Mouse (Mus musculus): ENCODE measurements around the gene Iqgap1. TPM values are rescaled to one million over a fixed set of nuclear protein-coding genes. Genes with fewer than 3 reads are reported as not detected.
A peak's percentile ranks its signal among the peaks of the same experiment; 100 is the strongest.

The Iqgap1 gene
- polyA plus RNA-seq, 1 experiment from 2014 or later, result 28.0 TPM

DNA sequence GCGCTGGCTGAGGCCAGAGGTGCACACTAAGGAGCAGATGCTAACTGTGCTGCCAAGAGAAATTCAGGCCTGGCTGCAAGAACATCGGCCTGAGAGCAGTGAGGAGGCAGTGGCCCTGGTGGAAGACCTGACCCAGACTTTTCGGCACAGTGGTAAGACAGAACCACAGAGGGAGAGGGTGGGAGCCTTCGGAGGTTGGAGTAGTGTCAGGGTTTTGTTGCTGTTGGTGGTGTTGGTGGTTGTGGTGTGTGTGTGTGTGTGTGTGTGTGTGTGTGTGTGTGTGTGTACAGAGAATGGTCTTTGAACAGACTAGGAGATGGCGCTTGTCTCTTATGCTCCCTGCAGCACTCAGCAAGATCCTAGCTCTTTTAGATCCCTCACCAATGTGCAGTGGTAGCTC lies 37.7 kb upstream of the Iqgap1 start:
- Histone ChIP-seq H3K4me2 (ENCODE audit: low read depth, low read length, severe bottlenecking) (no peak overlapping the region), H3K27me3 (ENCODE audit: control insufficient read depth, insufficient read depth, low read length) (no peaks in the 10 kb centered on the region), H3K4me3 (ENCODE audit: low read depth, low read length) (no peak overlapping the region), H3K9ac (ENCODE audit: low read length) (no peak overlapping the region), H3K27ac (ENCODE audit: low read depth, low read length) (no peak overlapping the region), H3K4me1 (replicated peaks; ENCODE audit: control insufficient read depth, insufficient read depth, low read length) (peaks cover 3% of the 10 kb centered on the region; the same call in 1 of the 2 replicates), H3K36me3 (ENCODE audit: control insufficient read depth, insufficient read depth, low read length) (peaks cover 8% of the 10 kb centered on the region; the same call in 1 of the 2 replicates), H3K9me3 (ENCODE audit: control insufficient read depth, low read length) (no peaks in the 10 kb centered on the region)
- no peak for ATAC-seq (replicated peaks; ENCODE audit: low FRiP score)
- WGBS, result 81% methylated on average over 5 of the region's 5 CpGs
- DNase-seq (ENCODE audit: low spot score), result no peak

DNA sequence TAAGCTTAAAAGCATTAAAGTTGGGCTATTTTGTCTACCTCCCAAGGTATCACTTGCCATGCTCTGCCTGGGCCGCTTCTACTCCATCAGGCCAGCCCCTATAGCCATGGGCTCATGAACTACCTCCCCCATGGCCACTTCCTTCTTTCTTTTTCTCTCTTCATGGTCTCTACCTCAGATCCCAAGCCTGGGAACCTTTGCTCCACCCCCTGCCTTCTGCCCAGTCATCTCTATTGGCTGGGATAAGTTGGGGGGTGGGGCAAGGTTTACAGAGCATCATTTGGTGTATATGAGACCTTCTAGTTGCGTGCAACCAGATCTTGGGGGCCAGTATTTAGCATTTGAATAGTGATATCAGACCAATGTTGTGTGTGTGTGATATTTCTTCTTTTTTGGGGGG lies 36.7 kb upstream of the Iqgap1 start:
- DNase-seq (ENCODE audit: low spot score) (no peak), ATAC-seq (replicated peaks; ENCODE audit: low FRiP score) (no peak)
- Histone ChIP-seq H3K9ac (ENCODE audit: low read length) (no peak overlapping the region), H3K27ac (ENCODE audit: low read depth, low read length) (no peak overlapping the region), H3K36me3 (ENCODE audit: control insufficient read depth, insufficient read depth, low read length) (peaks cover 5% of the 10 kb centered on the region; the same call in 1 of the 2 replicates), H3K4me2 (ENCODE audit: low read depth, low read length, severe bottlenecking) (no peak overlapping the region; the same call in 1 of the 2 replicates), H3K4me3 (ENCODE audit: low read depth, low read length) (no peak overlapping the region), H3K9me3 (ENCODE audit: control insufficient read depth, low read length) (no peaks in the 10 kb centered on the region), H3K27me3 (ENCODE audit: control insufficient read depth, insufficient read depth, low read length) (no peaks in the 10 kb centered on the region), H3K4me1 (replicated peaks; ENCODE audit: control insufficient read depth, insufficient read depth, low read length) (peaks cover 3% of the 10 kb centered on the region; the same call in 1 of the 2 replicates)
- 86% methylated on average over 2 of the region's 2 CpGs for WGBS

GRCm38 (mm10) chr7:80860729-80861274 lies 35.0 kb upstream of the Iqgap1 start, which contains the start of gene Zscan2:
Zscan2 (plus strand) TSS chr7:80860920.
- peak; percentile 94 for DNase-seq (ENCODE audit: low spot score)
- WGBS, result under 1% methylated on average over 40 of the region's 40 CpGs

GRCm38 (mm10) chr7:80860227-80860626 lies 34.5 kb upstream of the Iqgap1 start:
- peak; percentile 75 for DNase-seq (ENCODE audit: low spot score)
- peak overlapping the region; percentile 94 for H3K9ac ChIP-seq (ENCODE audit: low read length)
- H3K4me1 ChIP-seq (replicated peaks; ENCODE audit: control insufficient read depth, insufficient read depth, low read length), result peaks cover 3% of the 10 kb centered on the region; the same call in 1 of the 2 replicates
- H3K4me3 ChIP-seq (ENCODE audit: low read depth, low read length), result peak overlapping the region; percentile 80
- ATAC-seq (replicated peaks; ENCODE audit: low FRiP score), result peak; percentile 70
- no peaks in the 10 kb centered on the region; the same call in 1 of the 2 replicates for H3K36me3 ChIP-seq (ENCODE audit: control insufficient read depth, insufficient read depth, low read length)
- no peaks in the 10 kb centered on the region for H3K27me3 ChIP-seq (ENCODE audit: control insufficient read depth, insufficient read depth, low read length)
- under 1% methylated on average over 13 of the region's 13 CpGs for WGBS
- H3K9me3 ChIP-seq (ENCODE audit: control insufficient read depth, low read length), result no peaks in the 10 kb centered on the region
- H3K4me2 ChIP-seq (ENCODE audit: low read depth, low read length, severe bottlenecking), result peak overlapping the region; percentile 78
- H3K27ac ChIP-seq (ENCODE audit: low read depth, low read length), result no peak overlapping the region

More at GRCm38 (mm10) chr7:80860729-80861274, 35.0 kb upstream of the Iqgap1 start, which contains the start of gene Zscan2:
- Histone ChIP-seq H3K27ac (ENCODE audit: low read depth, low read length) (peak within 1 kb of the TSS; percentile 72), H3K9me3 (ENCODE audit: control insufficient read depth, low read length) (no peaks in the 10 kb centered on the region), H3K9ac (ENCODE audit: low read length) (peak within 1 kb of the TSS; percentile 94), H3K4me2 (ENCODE audit: low read depth, low read length, severe bottlenecking) (peak within 1 kb of the TSS; percentile 78), H3K27me3 (ENCODE audit: control insufficient read depth, insufficient read depth, low read length) (no peaks in the 10 kb centered on the region), H3K4me3 (ENCODE audit: low read depth, low read length) (peak within 1 kb of the TSS; percentile 80), H3K36me3 (ENCODE audit: control insufficient read depth, insufficient read depth, low read length) (peaks cover 4% of the 10 kb centered on the region; the same call in 1 of the 2 replicates), H3K4me1 (replicated peaks; ENCODE audit: control insufficient read depth, insufficient read depth, low read length) (peaks cover 3% of the 10 kb centered on the region; the same call in 1 of the 2 replicates)
- ATAC-seq (replicated peaks; ENCODE audit: low FRiP score), result peak; percentile 98

DNA sequence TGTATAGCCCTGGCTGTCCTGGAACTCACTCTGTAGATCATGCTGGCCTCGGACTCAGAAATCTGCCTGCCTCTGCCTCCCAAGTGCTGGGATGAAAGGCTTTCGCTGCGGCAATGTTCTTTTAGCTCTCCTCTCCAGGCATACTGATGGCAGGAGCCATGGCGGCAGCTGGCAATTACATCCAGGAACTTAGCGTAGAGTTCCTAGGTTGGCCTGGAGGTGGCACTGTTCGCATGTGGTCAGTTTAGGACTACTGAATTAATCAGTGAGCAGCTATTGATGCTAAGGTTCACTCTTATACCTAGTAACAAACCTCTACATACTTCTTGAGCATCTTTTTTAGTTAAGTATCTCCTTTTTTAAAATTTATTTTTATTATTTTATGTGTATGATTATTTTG lies 31.4 kb upstream of the Iqgap1 start:
- H3K27me3 ChIP-seq (ENCODE audit: control insufficient read depth, insufficient read depth, low read length), result no peaks in the 10 kb centered on the region
- H3K4me2 ChIP-seq (ENCODE audit: low read depth, low read length, severe bottlenecking), result no peak overlapping the region
- 29% methylated on average over 6 of the region's 6 CpGs for WGBS
- H3K9me3 ChIP-seq (ENCODE audit: control insufficient read depth, low read length), result no peaks in the 10 kb centered on the region
- DNase-seq (ENCODE audit: low spot score) (peak; percentile 84), ATAC-seq (replicated peaks; ENCODE audit: low FRiP score) (no peak)
- no peak overlapping the region for H3K4me3 ChIP-seq (ENCODE audit: low read depth, low read length)
- no peaks in the 10 kb centered on the region; the same call in 1 of the 2 replicates for H3K4me1 ChIP-seq (replicated peaks; ENCODE audit: control insufficient read depth, insufficient read depth, low read length)
- H3K27ac ChIP-seq (ENCODE audit: low read depth, low read length), result no peak overlapping the region
- H3K36me3 ChIP-seq (ENCODE audit: control insufficient read depth, insufficient read depth, low read length), result no peaks in the 10 kb centered on the region
- H3K9ac ChIP-seq (ENCODE audit: low read length), result no peak overlapping the region

DNA sequence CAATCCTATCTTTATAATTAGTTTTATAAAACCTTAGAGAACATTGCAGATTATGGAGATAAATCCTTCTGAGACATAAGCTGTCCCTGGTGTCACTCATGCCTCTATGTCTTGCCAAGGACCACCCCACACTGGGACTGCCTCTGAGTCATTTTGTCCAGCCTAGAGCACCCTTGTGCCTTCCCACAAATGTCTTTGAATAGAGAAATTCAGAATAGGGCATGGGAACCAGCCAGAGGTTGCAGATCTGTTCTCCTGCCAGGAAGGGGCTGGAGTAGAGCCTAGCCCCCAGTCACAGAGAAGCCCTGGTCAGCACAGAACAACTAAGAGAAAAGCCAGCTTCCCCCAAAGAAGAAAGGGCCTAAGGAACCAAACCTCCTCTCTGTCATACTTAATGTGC lies 29.5 kb upstream of the Iqgap1 start:
- ATAC-seq (replicated peaks; ENCODE audit: low FRiP score), result no peak

GRCm38 (mm10) chr7:80853218-80853617 lies 27.4 kb upstream of the Iqgap1 start:
- WGBS, result 88% methylated on average over 3 of the region's 3 CpGs
- Histone ChIP-seq H3K4me2 (ENCODE audit: low read depth, low read length, severe bottlenecking) (no peak overlapping the region), H3K4me3 (ENCODE audit: low read depth, low read length) (no peak overlapping the region), H3K9ac (ENCODE audit: low read length) (no peak overlapping the region), H3K9me3 (ENCODE audit: control insufficient read depth, low read length) (no peaks in the 10 kb centered on the region), H3K36me3 (ENCODE audit: control insufficient read depth, insufficient read depth, low read length) (no peaks in the 10 kb centered on the region), H3K27me3 (ENCODE audit: control insufficient read depth, insufficient read depth, low read length) (no peaks in the 10 kb centered on the region), H3K27ac (ENCODE audit: low read depth, low read length) (no peak overlapping the region), H3K4me1 (replicated peaks; ENCODE audit: control insufficient read depth, insufficient read depth, low read length) (no peaks in the 10 kb centered on the region)
- DNase-seq (ENCODE audit: low spot score), result no peak
- no peak for ATAC-seq (replicated peaks; ENCODE audit: low FRiP score)

More for the DNA sequence above, 29.5 kb upstream of the Iqgap1 start:
- Histone ChIP-seq H3K9me3 (ENCODE audit: control insufficient read depth, low read length) (no peaks in the 10 kb centered on the region), H3K36me3 (ENCODE audit: control insufficient read depth, insufficient read depth, low read length) (no peaks in the 10 kb centered on the region), H3K4me3 (ENCODE audit: low read depth, low read length) (no peak overlapping the region), H3K27me3 (ENCODE audit: control insufficient read depth, insufficient read depth, low read length) (no peaks in the 10 kb centered on the region), H3K4me2 (ENCODE audit: low read depth, low read length, severe bottlenecking) (no peak overlapping the region), H3K27ac (ENCODE audit: low read depth, low read length) (no peak overlapping the region), H3K9ac (ENCODE audit: low read length) (no peak overlapping the region), H3K4me1 (replicated peaks; ENCODE audit: control insufficient read depth, insufficient read depth, low read length) (no peaks in the 10 kb centered on the region)
- DNase-seq (ENCODE audit: low spot score), result no peak

- Histone ChIP-seq H3K36me3 (ENCODE audit: control insufficient read depth, insufficient read depth, low read length) (no peaks in the 10 kb centered on the region), H3K27me3 (ENCODE audit: control insufficient read depth, insufficient read depth, low read length) (no peaks in the 10 kb centered on the region), H3K27ac (ENCODE audit: low read depth, low read length) (no peak overlapping the region), H3K4me3 (ENCODE audit: low read depth, low read length) (no peak overlapping the region), H3K9me3 (ENCODE audit: control insufficient read depth, low read length) (no peaks in the 10 kb centered on the region), H3K4me1 (replicated peaks; ENCODE audit: control insufficient read depth, insufficient read depth, low read length) (no peaks in the 10 kb centered on the region), H3K4me2 (ENCODE audit: low read depth, low read length, severe bottlenecking) (no peak overlapping the region), H3K9ac (ENCODE audit: low read length) (no peak overlapping the region)
- WGBS, result 83% methylated on average over 5 of the region's 5 CpGs
- ATAC-seq (replicated peaks; ENCODE audit: low FRiP score), result no peak
- DNase-seq (ENCODE audit: low spot score), result no peak
These were observed 24.7 kb upstream of the Iqgap1 start for GRCm38 (mm10) chr7:80850520-80850919.

- Histone ChIP-seq H3K27me3 (ENCODE audit: control insufficient read depth, insufficient read depth, low read length) (no peaks in the 10 kb centered on the region), H3K4me3 (ENCODE audit: low read depth, low read length) (no peak overlapping the region), H3K9me3 (ENCODE audit: control insufficient read depth, low read length) (no peaks in the 10 kb centered on the region), H3K27ac (ENCODE audit: low read depth, low read length) (no peak overlapping the region), H3K36me3 (ENCODE audit: control insufficient read depth, insufficient read depth, low read length) (no peaks in the 10 kb centered on the region), H3K4me2 (ENCODE audit: low read depth, low read length, severe bottlenecking) (no peak overlapping the region), H3K9ac (ENCODE audit: low read length) (no peak overlapping the region), H3K4me1 (replicated peaks; ENCODE audit: control insufficient read depth, insufficient read depth, low read length) (no peaks in the 10 kb centered on the region)
- ATAC-seq (replicated peaks; ENCODE audit: low FRiP score) (peak; percentile 53; the same call in 1 of the 2 replicates), DNase-seq (ENCODE audit: low spot score) (no peak)
- 31% methylated on average over 4 of the region's 4 CpGs for WGBS
These were observed 23.9 kb upstream of the Iqgap1 start for GRCm38 (mm10) chr7:80849710-80850109.

Data from forebrain, embryonic 11.5 days (tissue).